Mouse (Mus musculus) midbrain, embryonic 12.5 days (tissue): ENCODE measurements around the gene Uqcrfs1. TPM values are rescaled to one million over a fixed set of nuclear protein-coding genes. Genes with fewer than 3 reads are reported as not detected.
A peak's percentile ranks its signal among the peaks of the same experiment; 100 is the strongest.

Source experiments
- ATAC-seq: fragments of 200-750 bp; cut with Nextera tagmentation; 2 replicates; pipeline ENCODE4 v1.8.0; 2017; ENCODE audit warnings: low read depth, moderate TSS enrichment, moderate library complexity; ENCODE audit not compliant: low FRiP score
- H3K27ac ChIP-seq: fragments of 300-500 bp; sonication (generic); replicated peaks from 2 replicates; pipeline ENCODE4 v1.5.1; 2016; ENCODE audit warnings: mild to moderate bottlenecking
- H3K27me3 ChIP-seq: fragments of 300-500 bp; sonication (generic); 2 replicates; pipeline ENCODE4 v1.6.1; 2016; ENCODE audit warnings: mild to moderate bottlenecking
- H3K36me3 ChIP-seq: fragments of 300-500 bp; sonication (generic); 2 replicates; pipeline ENCODE4 v1.6.1; 2016
- H3K4me1 ChIP-seq: fragments of 300-500 bp; sonication (generic); 2 replicates; pipeline ENCODE4 v1.6.1; 2016
- H3K4me2 ChIP-seq: fragments of 300-500 bp; sonication (generic); replicated peaks from 2 replicates; pipeline ENCODE4 v1.6.1; 2016; ENCODE audit warnings: mild to moderate bottlenecking, moderate library complexity
- H3K4me3 ChIP-seq: fragments of 300-500 bp; sonication (generic); 2 replicates; pipeline ENCODE4 v1.5.1; 2016; ENCODE audit warnings: mild to moderate bottlenecking
- H3K9ac ChIP-seq: fragments of 300-500 bp; sonication (generic); replicated peaks from 2 replicates; pipeline ENCODE4 v1.6.1; 2016; ENCODE audit warnings: mild to moderate bottlenecking, moderate library complexity
- H3K9me3 ChIP-seq: fragments of 300-500 bp; sonication (generic); 2 replicates; pipeline ENCODE4 v1.6.1; 2016; ENCODE audit warnings: mild to moderate bottlenecking
- WGBS: fragments of 180-500 bp; shearing (Covaris S2); methylation state at CpG from one replicate; pipeline ENCODE4 v1.1.7; 2016; 5-methylcytosine and 5-hydroxymethylcytosine counted together
- polyA plus RNA-seq: library from polyadenylated mRNA; unstranded; fragments of >200 nt; fragmentation: Nextera tagmentation; extraction: Ambion mirVana; gene quantifications from 2 replicates; pipeline ENCODE4 v1.2.1, GENCODE M21; 2016

The Uqcrfs1 gene
- polyA plus RNA-seq, 1 experiment from 2014 or later = 236 TPM

DNA sequence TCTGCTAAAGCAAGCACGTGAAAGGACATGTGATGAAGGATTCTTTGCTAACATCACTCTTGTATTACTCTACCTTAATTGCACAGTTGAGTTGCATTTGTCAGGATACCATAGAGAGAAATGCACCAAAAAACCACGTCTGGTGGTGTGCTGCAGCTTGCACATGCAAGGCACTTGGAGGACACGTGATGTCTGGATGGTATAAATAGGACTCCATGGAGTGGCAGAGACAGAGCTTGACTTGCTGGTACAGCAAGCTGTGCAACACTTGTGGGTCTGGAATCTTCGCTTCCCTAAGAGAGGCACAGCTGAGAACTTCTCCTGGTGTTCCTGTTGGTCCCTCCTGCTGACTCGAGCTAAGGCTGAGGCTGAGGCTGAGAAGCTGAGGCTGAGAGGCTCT lies 4.2 kb upstream of the Uqcrfs1 start:
- WGBS = 85% methylated on average over 5 of the region's 5 CpGs
- no peak overlapping the region for H3K9ac ChIP-seq
- peaks cover 6% of the 10 kb centered on the region for H3K4me1 ChIP-seq
- H3K9me3 ChIP-seq = no peaks in the 10 kb centered on the region
- no peak overlapping the region for H3K27ac ChIP-seq
- no peak overlapping the region for H3K4me3 ChIP-seq
- no peak for ATAC-seq
- H3K4me2 ChIP-seq = no peak overlapping the region
- no peaks in the 10 kb centered on the region for H3K27me3 ChIP-seq
- no peaks in the 10 kb centered on the region for H3K36me3 ChIP-seq

DNA sequence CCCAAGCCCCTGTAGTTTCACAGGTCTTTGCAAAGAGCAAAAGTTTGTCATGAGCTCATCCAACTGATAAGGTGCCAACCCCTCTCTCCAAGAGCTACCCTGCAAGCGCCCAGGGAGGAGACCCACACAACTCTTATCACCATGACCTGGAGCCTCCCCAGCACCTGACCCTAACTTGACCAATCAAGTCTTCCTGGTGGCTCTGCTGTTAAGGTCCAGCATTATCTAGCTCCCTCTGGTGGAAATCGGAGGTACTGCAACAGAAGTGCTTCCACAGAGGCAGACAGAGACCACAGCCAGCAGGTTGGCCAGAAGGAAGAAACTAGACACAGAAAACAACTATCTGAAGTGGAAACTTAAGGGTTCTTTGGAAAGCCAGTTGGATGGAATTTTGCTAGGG lies 3.7 kb upstream of the Uqcrfs1 start:
- no peaks in the 10 kb centered on the region for H3K9me3 ChIP-seq
- WGBS = 25% methylated on average over 2 of the region's 2 CpGs
- no peak overlapping the region for H3K4me3 ChIP-seq
- H3K36me3 ChIP-seq = no peaks in the 10 kb centered on the region
- ATAC-seq = no peak
- H3K4me1 ChIP-seq = peaks cover 11% of the 10 kb centered on the region
- no peak overlapping the region for H3K9ac ChIP-seq
- H3K27me3 ChIP-seq = no peaks in the 10 kb centered on the region
- no peak overlapping the region for H3K4me2 ChIP-seq
- H3K27ac ChIP-seq = no peak overlapping the region

DNA sequence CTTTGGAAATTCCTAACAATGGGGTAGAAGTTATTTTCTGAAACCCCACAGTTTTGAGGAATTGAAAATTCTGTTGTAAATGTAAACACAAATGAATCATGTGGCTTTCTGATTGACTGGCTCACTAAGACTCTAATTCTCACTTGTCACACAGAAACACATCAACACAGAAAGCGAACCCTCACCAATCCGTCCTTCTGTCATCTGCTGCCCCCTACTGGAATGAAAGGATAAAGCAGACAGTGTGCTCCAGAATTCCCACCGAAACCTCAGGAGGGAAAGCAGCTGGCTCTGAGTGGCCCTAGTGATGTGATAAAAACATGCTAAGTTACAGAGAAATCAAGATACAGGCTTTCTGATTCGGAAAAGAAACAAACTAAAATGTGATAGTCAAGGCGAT lies 14.4 kb downstream of the Uqcrfs1 start:
- H3K4me2 ChIP-seq = no peak overlapping the region
- 7% methylated on average over 5 of the region's 5 CpGs for WGBS
- H3K4me3 ChIP-seq = no peak overlapping the region
- no peaks in the 10 kb centered on the region for H3K36me3 ChIP-seq
- no peak overlapping the region for H3K27ac ChIP-seq
- peak; percentile 78 for ATAC-seq
- H3K9me3 ChIP-seq = no peaks in the 10 kb centered on the region
- H3K4me1 ChIP-seq = no peaks in the 10 kb centered on the region
- H3K27me3 ChIP-seq = no peaks in the 10 kb centered on the region
- H3K9ac ChIP-seq = no peak overlapping the region

DNA sequence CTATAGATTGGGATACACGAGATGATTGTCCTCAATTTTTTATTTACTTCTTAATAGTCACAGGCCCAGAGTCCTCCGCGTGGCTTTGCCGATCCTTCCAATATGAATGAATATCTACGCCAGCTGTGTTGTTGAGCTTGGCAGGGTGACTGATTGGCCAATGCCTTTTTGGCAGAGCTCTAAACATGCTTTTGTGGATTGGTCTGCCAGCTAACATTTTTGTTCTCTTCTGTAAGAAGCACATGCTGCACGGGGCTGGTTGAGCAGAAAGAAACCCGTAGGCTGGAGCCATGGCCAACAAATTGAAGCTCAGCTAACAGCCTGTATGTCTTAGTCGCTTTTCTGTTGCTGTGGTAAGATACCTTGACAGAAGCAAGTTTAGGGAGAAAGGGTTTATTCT lies 20.2 kb downstream of the Uqcrfs1 start:
- Histone ChIP-seq H3K27me3 (no peaks in the 10 kb centered on the region), H3K4me2 (no peak overlapping the region), H3K4me3 (no peak overlapping the region), H3K36me3 (no peaks in the 10 kb centered on the region), H3K4me1 (no peaks in the 10 kb centered on the region), H3K27ac (no peak overlapping the region), H3K9me3 (no peaks in the 10 kb centered on the region), H3K9ac (no peak overlapping the region)
- 89% methylated on average over 8 of the region's 8 CpGs for WGBS
- ATAC-seq = no peak

DNA sequence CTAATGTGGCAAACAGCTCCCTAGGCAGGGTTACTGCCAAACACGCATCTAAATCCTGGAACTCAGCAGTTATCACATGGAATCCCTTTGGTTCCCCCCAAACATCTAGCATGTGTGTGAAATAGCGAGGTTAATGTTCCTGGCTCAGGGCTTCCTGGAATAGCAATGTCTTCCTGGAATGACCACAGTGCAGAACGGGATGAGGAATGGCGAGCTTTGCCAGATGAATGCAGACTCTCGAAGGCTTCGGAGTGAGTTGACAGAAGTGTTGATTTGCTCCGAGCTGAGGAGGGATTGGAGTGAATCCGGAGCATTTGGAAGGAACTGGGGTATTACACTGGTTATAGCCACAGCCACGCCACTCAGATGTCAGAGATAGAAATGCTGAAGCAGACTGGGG lies 21.2 kb downstream of the Uqcrfs1 start:
- no peaks in the 10 kb centered on the region for H3K36me3 ChIP-seq
- 86% methylated on average over 9 of the region's 9 CpGs for WGBS
- H3K9me3 ChIP-seq = no peaks in the 10 kb centered on the region
- H3K4me1 ChIP-seq = no peaks in the 10 kb centered on the region
- H3K27me3 ChIP-seq = no peaks in the 10 kb centered on the region
- no peak overlapping the region for H3K27ac ChIP-seq
- H3K9ac ChIP-seq = no peak overlapping the region
- no peak for ATAC-seq
- no peak overlapping the region for H3K4me2 ChIP-seq
- H3K4me3 ChIP-seq = no peak overlapping the region

DNA sequence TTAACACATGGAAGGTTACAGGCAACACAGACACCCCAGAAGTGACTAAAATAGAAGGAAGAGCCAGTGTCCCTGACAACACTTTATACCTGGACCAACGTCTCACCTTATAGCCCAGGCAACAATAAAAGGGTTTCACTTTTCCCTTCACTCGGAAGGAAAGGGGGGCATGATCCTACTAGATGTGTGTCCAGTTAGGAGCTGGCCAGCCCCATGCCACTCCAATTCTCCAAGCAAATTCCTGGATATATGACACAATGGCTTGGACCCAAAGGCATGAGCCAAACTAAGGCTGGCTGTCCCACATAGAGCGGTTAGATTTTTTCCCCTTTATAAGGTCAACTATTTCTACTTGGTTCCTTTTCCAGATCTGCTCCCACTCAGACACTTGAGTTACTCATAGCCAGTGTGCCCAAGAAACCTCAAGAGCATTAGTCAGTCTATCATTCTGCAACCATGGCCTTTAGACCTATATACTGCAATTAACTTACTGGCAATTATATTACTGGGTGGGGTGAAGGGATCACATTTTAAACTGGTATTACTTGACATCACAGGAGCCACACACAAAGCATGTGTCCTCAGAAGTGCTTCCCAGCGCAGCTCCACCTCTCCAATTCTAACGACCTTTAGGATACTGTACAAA lies 21.8 kb downstream of the Uqcrfs1 start:
- Histone ChIP-seq H3K4me3 (no peak overlapping the region), H3K4me1 (no peaks in the 10 kb centered on the region), H3K4me2 (no peak overlapping the region), H3K27ac (no peak overlapping the region), H3K9ac (no peak overlapping the region), H3K36me3 (no peaks in the 10 kb centered on the region), H3K27me3 (no peaks in the 10 kb centered on the region), H3K9me3 (no peaks in the 10 kb centered on the region)
- WGBS = 92% methylated on average over 5 of the region's 5 CpGs
- ATAC-seq = no peak

DNA sequence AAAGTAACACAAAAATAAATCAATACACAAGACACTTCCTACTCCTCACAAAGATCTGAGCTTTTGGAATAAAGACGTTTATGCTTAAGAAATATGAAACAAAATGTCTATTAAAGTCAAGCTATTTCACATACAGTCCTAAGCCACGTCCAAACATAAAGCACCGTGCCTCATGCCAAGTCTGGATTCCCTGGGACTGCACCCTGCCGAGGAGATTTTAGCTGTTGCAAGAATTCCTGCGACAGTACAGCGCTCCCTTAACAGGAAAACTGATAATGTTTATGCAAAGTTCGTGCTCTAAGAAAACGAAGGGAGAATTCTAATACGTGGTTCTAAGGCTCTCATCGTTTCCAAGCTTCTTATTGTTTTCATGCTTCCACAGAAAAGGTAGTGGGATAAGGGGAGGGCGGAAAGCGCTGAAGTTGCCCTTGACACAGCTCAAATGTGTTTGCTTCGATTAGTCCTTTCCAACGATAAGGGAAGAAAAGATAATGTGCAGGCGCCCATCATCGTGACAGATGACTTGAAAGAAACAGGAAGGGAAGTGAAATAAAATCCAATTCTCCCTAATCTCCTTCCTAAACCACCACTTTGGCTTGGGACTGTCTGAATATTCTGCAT lies 23.8 kb downstream of the Uqcrfs1 start:
- no peak overlapping the region for H3K4me3 ChIP-seq

DNA sequence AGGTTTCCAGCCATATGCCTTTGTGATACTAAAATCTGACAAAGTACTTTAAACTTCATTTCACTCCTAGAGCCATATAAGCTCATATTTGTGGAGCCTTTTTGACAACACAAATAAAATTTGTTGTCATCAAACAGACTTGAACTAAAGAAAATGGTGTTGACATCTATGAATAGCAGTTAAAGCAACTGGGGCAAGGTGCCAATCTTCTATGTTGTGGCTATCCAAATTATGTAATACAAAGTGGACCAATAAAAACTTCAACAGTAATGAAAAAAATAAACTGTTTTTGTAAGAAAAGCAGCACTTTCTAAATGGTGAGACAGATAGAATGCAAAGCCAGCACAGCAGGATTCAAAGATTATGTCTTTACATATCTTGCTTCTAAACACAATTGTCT lies 27.0 kb downstream of the Uqcrfs1 start:
- ATAC-seq = no peak
- H3K36me3 ChIP-seq = no peaks in the 10 kb centered on the region

More for the DNA sequence above, 23.8 kb downstream of the Uqcrfs1 start:
- 77% methylated on average over 16 of the region's 16 CpGs for WGBS
- Histone ChIP-seq H3K9me3 (no peaks in the 10 kb centered on the region), H3K27me3 (no peaks in the 10 kb centered on the region), H3K27ac (no peak overlapping the region), H3K9ac (no peak overlapping the region), H3K4me1 (no peaks in the 10 kb centered on the region), H3K4me2 (no peak overlapping the region), H3K36me3 (no peaks in the 10 kb centered on the region)
- ATAC-seq = no peak

DNA sequence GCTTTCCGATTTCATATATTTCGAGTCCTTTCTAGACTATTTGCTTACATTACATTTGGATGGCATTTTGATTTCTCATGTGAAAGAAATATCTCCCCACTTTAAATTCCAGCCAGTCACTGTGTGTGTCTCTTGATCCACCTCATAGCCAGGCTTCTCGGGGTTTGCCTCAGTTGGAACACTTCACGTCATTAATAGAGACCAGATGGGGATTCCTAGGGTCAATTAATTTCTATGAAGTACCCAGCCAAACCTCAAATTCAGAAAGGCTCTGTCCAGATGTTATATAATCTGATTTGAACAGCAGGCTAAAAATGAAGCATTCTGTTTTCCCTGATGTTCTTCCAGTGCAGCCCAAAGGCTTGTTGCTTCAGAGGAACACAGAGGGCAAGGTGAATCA lies 37.5 kb downstream of the Uqcrfs1 start:
- no peaks in the 10 kb centered on the region for H3K27me3 ChIP-seq
- no peak overlapping the region for H3K9ac ChIP-seq
- no peak overlapping the region for H3K4me3 ChIP-seq
- H3K4me1 ChIP-seq = no peaks in the 10 kb centered on the region
- no peak overlapping the region for H3K4me2 ChIP-seq
- no peak overlapping the region for H3K27ac ChIP-seq
- no peak for ATAC-seq
- H3K36me3 ChIP-seq = no peaks in the 10 kb centered on the region
- no peaks in the 10 kb centered on the region for H3K9me3 ChIP-seq
- WGBS = 75% methylated on average over 4 of the region's 4 CpGs

More for the DNA sequence above, 27.0 kb downstream of the Uqcrfs1 start:
- Histone ChIP-seq H3K4me2 (no peak overlapping the region), H3K27ac (no peak overlapping the region), H3K4me1 (no peaks in the 10 kb centered on the region), H3K9ac (no peak overlapping the region), H3K4me3 (no peak overlapping the region), H3K27me3 (no peaks in the 10 kb centered on the region), H3K9me3 (no peaks in the 10 kb centered on the region)

DNA sequence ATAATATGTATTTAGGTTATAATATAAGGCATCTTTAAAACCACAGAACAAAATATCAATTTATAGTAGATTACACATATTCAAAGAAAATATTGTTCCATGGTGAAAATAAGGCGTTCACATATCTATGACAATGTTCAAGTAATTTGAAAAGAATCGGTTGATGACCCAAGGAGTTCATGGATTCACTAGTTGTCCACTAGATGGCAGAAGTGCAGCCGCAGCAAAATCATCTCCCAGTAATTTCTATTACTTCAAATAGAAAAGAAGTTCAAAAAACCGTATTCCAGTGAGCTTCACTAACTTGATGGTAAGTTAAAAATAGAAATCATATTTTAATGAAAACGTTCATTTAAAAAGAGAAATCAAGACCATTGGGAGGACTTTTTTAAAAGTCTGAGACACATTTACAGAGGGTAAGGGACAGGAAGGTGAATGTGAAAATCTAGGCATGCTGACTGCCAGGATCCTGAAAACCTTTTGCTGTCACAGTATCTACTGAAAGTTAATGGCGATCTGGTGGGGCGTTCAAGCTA lies 43.2 kb downstream of the Uqcrfs1 start:
- H3K36me3 ChIP-seq = no peaks in the 10 kb centered on the region
- H3K4me3 ChIP-seq = no peak overlapping the region
- H3K9me3 ChIP-seq = no peaks in the 10 kb centered on the region
- WGBS = 45% methylated on average over 7 of the region's 7 CpGs
- ATAC-seq = no peak
- no peak overlapping the region for H3K9ac ChIP-seq
- no peak overlapping the region for H3K4me2 ChIP-seq
- no peaks in the 10 kb centered on the region for H3K4me1 ChIP-seq
- no peak overlapping the region for H3K27ac ChIP-seq
- H3K27me3 ChIP-seq = no peaks in the 10 kb centered on the region
